Mouse (Mus musculus) heart, embryonic 12.5 days (tissue): ENCODE measurements around the gene Olfr1387. TPM values are rescaled to one million over a fixed set of nuclear protein-coding genes. Genes with fewer than 3 reads are reported as not detected.

Experiments
- polyA plus RNA-seq: library from polyadenylated mRNA; unstranded; fragments of >200 nt; fragmentation: Nextera tagmentation; extraction: Ambion mirVana; gene quantifications from 2 replicates; pipeline ENCODE4 v1.2.1, GENCODE M21; 2016

Olfr1387 gene
- polyA plus RNA-seq, 1 experiment from 2014 or later: not detected

Other genes with a start within 250 kb of the Olfr1387 start
- gene Mgat1, start 211.2 kb upstream of the Olfr1387 start, polyA plus RNA-seq: 45.7 TPM in 2 replicates
- 0.08 and 0.27 TPM in 2 replicates for gene Olfr1393, start 177.0 kb upstream of the Olfr1387 start, polyA plus RNA-seq
- gene Olfr1392, start 170.1 kb upstream of the Olfr1387 start, polyA plus RNA-seq: not detected in 2 replicates
- gene Olfr10, start 150.6 kb upstream of the Olfr1387 start, polyA plus RNA-seq: not detected in 2 replicates
- not detected in 2 replicates for gene Olfr1391, start 132.6 kb upstream of the Olfr1387 start, polyA plus RNA-seq
- gene Olfr1390, start 120.2 kb upstream of the Olfr1387 start, polyA plus RNA-seq: not detected in 2 replicates
- not detected in 2 replicates for gene Olfr1389, start 32.3 kb upstream of the Olfr1387 start, polyA plus RNA-seq
- gene Olfr1388, start 18.7 kb upstream of the Olfr1387 start, polyA plus RNA-seq: not detected in 2 replicates
- not detected in 2 replicates for gene Olfr1386, start 9.7 kb downstream of the Olfr1387 start, polyA plus RNA-seq
- gene Olfr1385, start 33.7 kb downstream of the Olfr1387 start, polyA plus RNA-seq: not detected in 2 replicates
- gene Olfr1384, start 51.4 kb downstream of the Olfr1387 start, polyA plus RNA-seq: not detected in 2 replicates
- not detected in 2 replicates for gene Olfr1383, start 64.3 kb downstream of the Olfr1387 start, polyA plus RNA-seq
- gene Olfr1382, start 72.9 kb downstream of the Olfr1387 start, polyA plus RNA-seq: not detected in 2 replicates
- gene Olfr1381, start 88.1 kb downstream of the Olfr1387 start, polyA plus RNA-seq: not detected in 2 replicates
- not detected in 2 replicates for gene Olfr1380, start 101.5 kb downstream of the Olfr1387 start, polyA plus RNA-seq
- 8.3 and 8.6 TPM in 2 replicates for gene Flt4, start 153.9 kb downstream of the Olfr1387 start, polyA plus RNA-seq
- 0.40 TPM in 1 of 2 replicates, not detected in the other for gene Scgb3a1, start 208.3 kb downstream of the Olfr1387 start, polyA plus RNA-seq